Mouse (Mus musculus): ENCODE data around the gene Brsk1.

Gene Brsk1

GRCm38 (mm10) chr7:4690387-4690786 lies at the start of gene Brsk1:
Gene Brsk1, plus strand, starts transcription at chr7:4690604.
- peak; percentile 79 to 89 for DNase-seq (ENCODE audit: low spot score in 2 of 2)

- no peak for DNase-seq (ENCODE audit: low spot score in 2 of 2)
Observed at GRCm38 (mm10) chr7:4641155-4641554, 49.2 kb upstream of the Brsk1 start.

- DNase-seq (ENCODE audit: low spot score in 2 of 2) = no peak
Observed at GRCm38 (mm10) chr7:4641956-4642355, 48.4 kb upstream of the Brsk1 start.

DNA sequence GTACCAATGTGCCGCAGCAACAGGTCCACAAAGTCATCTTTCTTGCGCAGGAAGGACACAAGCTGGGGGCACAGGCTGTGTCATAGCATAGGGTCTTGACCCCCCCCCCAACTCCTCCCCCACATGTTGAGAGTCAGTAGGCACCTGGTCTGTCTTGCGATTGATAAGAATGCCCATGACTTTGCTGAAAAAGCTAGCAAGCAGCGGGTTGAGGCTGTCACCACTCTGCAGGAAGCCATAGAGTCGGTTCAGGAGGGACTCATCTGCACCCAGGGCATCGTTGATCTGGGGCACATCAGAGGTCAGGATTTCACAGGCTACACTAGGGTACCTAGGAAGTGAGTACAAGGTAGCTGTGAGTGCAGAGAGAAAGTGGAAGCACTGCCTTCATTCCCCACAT lies 47.2 kb upstream of the Brsk1 start:
- DNase-seq (ENCODE audit: low spot score in 2 of 2) = no peak

DNA sequence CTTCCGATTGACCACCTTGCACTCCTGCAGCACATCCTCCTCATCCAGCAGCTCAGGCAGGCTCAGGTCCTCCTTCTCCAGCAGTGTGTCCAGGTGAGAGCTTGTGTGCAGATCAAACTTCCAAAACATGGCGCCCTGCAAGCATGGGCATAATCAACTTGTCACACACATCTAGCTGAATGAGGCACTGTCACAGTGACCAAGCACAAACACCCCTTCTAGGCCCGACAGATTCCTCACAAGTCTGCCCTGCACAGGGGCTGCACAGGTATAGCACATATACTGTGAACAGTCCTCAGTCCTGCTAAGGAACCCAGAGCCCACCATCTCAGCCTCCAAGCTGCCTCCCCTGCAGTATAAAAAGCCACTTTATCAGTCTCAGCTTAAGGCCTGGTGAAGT lies 43.6 kb upstream of the Brsk1 start:
- DNase-seq (ENCODE audit: low spot score in 2 of 2) = no peak

GRCm38 (mm10) chr7:4647291-4647690 lies 43.1 kb upstream of the Brsk1 start:
- DNase-seq (ENCODE audit: low spot score in 2 of 2) = no peak

DNA sequence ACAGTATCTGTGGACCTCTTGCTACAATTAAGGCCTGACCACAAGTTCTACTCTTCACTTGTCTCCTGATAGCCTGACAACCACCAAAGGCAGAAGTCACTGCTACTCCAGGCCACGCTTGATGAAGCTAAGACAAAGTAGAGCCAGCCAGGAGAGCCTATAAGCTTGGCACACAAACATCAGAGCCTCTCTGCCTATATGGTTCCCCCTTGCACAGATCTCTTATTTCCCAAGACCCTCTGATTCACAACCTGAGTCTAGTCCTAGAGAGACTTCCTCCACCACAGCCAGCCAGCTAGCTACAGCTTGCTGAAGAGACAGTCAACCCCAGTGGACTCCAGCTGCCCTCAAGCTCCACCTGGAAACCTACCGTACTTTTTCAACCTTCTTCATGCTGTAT lies 42.4 kb upstream of the Brsk1 start:
- DNase-seq (ENCODE audit: low spot score in 2 of 2) = no peak

- DNase-seq (ENCODE audit: low spot score in 2 of 2) = no peak
Observed at GRCm38 (mm10) chr7:4651581-4651980, 38.8 kb upstream of the Brsk1 start.

DNA sequence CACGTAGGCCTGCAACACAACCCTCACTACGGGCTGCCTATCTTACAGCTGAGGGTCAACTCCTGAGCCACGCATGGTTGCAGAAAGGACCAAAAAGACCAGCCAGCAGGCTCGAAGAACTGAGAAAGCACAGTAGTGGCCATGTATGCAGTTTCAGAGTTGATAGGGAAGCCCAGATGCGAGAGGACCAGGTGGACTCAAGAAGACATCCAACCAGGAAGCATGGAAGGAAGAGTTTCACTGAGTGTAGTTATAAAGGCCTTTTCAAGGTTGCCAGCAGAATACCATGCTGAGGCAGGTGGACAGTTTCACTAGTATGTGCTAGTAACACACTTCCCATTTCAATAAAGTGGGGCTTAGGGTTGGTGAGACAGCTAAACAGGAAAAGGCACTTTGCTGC lies 37.7 kb upstream of the Brsk1 start:
- DNase-seq (ENCODE audit: low spot score in 2 of 2) = no peak

GRCm38 (mm10) chr7:4653351-4653750 lies 37.1 kb upstream of the Brsk1 start:
- peak in 1 of 2 experiments; percentile 7 for DNase-seq (ENCODE audit: low spot score in 2 of 2)

GRCm38 (mm10) chr7:4653780-4654179 lies 36.6 kb upstream of the Brsk1 start:
- no peak for DNase-seq (ENCODE audit: low spot score in 2 of 2)

DNA sequence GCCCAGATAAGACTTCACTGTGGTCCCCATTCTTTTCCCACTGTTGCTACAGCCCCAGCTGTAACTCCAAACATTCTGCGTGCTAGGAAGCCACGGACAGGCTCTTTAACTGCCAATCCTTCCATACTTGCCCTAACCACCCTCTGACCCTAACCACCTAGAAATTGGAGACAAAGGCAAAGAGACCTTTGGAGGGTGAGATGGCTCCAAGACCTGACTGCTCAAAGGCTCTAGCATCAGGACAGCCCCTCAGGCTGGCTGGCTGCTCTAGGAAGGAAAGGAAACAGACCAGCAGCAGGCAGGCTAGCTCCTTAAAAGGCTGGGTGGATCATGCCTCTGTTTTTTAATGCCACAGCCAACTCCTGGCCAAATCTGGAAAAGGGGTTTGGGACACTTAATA lies 36.2 kb upstream of the Brsk1 start:
- no peak for DNase-seq (ENCODE audit: low spot score in 2 of 2)

DNA sequence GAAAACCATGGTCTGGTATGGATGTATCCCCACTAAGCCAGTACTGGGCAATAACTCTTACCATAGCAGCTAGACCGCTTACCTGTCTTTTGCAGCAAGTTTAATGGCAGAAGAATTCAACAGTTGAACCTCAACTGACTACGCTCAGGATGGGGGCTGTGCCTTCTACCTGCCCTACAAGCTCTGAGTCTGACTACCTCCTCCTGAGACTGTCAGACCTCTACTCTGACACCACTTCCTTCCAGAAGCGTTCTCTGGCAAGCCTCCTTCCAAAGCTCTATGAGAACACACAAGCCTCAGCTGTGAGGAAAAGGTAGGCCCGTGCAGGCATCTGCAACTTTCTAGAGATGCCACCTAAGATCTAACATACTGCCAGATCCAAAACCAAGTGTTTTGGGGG lies 35.0 kb upstream of the Brsk1 start:
- DNase-seq (ENCODE audit: low spot score in 2 of 2) = peak in 1 of 2 experiments; percentile 3

DNA sequence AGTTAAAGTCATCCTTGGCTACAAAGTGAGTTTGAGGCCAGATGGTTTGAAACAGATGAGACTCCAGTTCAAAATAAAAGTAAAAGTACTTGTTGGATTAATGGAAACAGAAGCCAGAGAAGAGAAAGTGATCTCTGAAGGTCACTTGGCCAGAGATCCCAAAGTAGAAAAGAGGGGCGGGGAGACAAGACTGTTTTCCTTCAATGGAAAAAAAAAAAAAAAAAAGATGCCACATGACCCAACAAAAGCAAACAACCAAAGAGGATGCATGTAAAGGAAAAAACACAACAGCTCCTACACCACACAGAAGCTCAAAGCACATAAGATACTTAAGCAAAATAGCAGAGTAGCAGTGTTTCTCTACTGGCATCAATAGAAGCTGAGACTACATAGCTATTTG lies 34.5 kb upstream of the Brsk1 start:
- no peak for DNase-seq (ENCODE audit: low spot score in 2 of 2)

GRCm38 (mm10) chr7:4656818-4657217 lies 33.6 kb upstream of the Brsk1 start:
- no peak for DNase-seq (ENCODE audit: low spot score in 2 of 2)

DNA sequence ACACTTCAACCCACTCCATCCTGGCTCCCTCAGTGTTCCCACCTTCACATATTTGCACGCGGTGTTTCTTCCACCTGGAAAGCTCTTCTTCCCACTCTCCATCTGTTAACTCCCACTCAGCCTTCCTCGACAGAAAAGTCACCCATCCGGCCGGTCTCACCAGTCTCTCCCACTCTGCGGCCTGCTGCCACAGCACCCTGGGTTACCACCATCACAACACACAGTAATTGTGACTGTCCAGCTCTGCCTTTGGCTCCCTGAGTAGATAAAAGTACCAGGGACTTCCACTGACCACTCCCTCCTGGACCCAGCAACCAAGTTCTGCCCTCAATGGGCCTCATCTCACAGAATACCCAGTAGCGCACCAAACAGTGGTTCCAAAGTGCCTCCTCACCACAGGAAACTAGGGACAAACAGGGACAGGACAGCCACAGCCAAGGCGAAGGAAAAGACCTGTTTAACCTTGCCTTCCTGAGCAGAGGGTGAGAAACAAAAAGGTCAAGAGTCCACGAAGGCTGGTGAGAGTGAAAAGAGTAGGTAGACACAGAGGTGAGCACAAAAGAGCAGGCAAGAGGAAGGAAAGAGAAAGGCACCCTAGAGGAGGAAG lies 32.8 kb upstream of the Brsk1 start:
- DNase-seq (ENCODE audit: low spot score in 2 of 2) = no peak

- DNase-seq (ENCODE audit: low spot score in 2 of 2) = peak in 1 of 2 experiments; percentile 52
Observed at GRCm38 (mm10) chr7:4658128-4658907, 32.1 kb upstream of the Brsk1 start.

- DNase-seq (ENCODE audit: low spot score in 2 of 2) = peak; percentile 91 to 95
Observed at GRCm38 (mm10) chr7:4658912-4659551, 31.4 kb upstream of the Brsk1 start, which contains the start of gene Ppp6r1. Gene Ppp6r1, minus strand, starts transcription at chr7:4659019.

DNA sequence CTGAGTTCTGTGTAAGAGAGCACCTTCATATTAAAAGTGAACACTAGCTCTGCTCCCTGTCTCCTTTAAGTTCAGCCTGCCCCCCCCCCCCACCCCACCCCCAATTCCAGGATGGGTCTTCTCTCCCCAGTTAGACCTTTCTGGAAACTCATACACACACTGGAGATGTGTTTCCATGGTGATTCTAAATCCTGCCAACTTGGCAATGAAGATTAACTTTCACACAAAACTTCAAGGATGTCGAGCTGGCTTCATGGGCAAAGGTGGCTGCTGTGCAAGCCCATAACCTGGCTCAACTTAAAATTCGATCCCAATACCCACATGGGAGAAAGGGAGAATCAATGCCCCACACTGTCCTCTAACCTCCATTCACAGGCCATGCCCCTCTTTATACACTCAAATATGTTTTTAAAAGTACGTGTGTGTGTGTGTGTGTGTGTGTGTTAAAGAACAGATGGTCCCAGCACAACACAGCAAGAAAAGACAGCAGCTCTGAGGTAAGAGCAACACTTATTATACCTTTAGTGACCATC lies 30.4 kb upstream of the Brsk1 start:
- DNase-seq (ENCODE audit: low spot score in 2 of 2) = no peak

GRCm38 (mm10) chr7:4663179-4663578 lies 27.2 kb upstream of the Brsk1 start:
- DNase-seq (ENCODE audit: low spot score in 2 of 2) = peak in 1 of 2 experiments; percentile 14

DNA sequence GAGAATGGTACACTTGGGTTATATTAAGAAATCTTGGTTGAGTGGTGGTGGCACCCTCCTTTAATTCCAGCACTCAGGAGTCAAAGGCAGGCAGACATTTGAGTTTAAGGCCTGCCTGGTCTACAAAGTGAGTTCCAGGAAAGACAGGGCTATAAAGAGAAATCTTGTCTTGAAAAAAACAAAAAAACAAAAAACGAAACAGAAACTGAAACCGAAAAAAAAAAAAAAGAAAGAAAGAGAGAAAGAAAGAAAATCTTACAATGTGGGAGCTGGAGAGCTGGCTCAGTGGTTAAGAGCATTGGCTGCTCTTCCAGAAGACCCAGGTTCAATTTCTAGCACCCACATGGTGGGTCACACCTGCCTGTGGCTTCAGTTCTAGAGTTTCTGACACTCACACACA lies 26.7 kb upstream of the Brsk1 start:
- DNase-seq (ENCODE audit: low spot score in 2 of 2) = no peak

DNA sequence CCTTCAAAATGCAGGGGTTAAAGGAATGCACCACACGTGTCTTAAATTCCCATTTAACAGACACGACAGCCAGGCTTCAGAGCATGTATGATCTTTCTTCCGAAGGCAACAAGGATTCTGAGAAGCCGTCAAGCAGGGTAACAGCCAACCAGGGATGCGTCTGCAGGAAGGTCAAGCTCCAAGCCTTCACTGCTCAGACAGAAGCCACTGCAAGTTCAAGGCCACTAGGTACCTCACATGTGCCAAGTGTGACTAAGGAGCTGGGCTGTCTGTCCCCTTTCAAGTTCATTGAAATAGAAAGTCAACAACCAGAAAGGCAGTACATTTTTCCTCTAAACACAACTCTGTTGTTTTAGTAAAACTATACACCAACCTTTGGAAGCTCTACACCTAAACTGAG lies 23.5 kb upstream of the Brsk1 start:
- DNase-seq (ENCODE audit: low spot score in 2 of 2) = no peak

- DNase-seq (ENCODE audit: low spot score in 2 of 2) = no peak
Observed at GRCm38 (mm10) chr7:4668506-4668905, 21.9 kb upstream of the Brsk1 start.
